Mouse (Mus musculus) MEL (cell line): ENCODE measurements around the gene Gatb. TPM values are rescaled to one million over a fixed set of nuclear protein-coding genes. Genes with fewer than 3 reads are reported as not detected.

Experiments
- DNase-seq: peaks from one replicate; pipeline ENCODE4 v3.0.0; 2011; ENCODE audit warnings: low read depth, low spot score
- H3K27ac ChIP-seq: 2 replicates; pipeline ENCODE4 v1.5.1; 2012; ENCODE audit warnings: low read depth, mild to moderate bottlenecking, control low read depth, low read length, moderate library complexity; ENCODE audit not compliant: control insufficient read depth
- H3K27me3 ChIP-seq, 2 experiments: fragments of 150-350 bp in 1 of 2; sonication (generic) in 1 of 2; 2 replicates each; pipeline ENCODE4 v1.6.1; 2012; ENCODE audit warnings: low read length in 2 of 2, mild to moderate bottlenecking in 2 of 2, improper control_type of control experiment in 1 of 2, moderate library complexity in 1 of 2; ENCODE audit not compliant: insufficient read depth in 2 of 2, control insufficient read depth in 1 of 2
- H3K36me3 ChIP-seq, 2 experiments: 2 replicates each; pipeline ENCODE4 v1.6.1; 2012 to 2014; ENCODE audit warnings: low read length in 2 of 2, improper control_type of control experiment in 1 of 2, inconsistent platforms in 1 of 2, mild to moderate bottlenecking in 1 of 2; ENCODE audit not compliant: insufficient read depth in 2 of 2, control insufficient read depth in 1 of 2
- H3K4me1 ChIP-seq, 2 experiments: fragments of 150-350 bp in 1 of 2; sonication (generic) in 1 of 2; 2 replicates each; pipeline ENCODE4 v1.6.1; 2012; ENCODE audit warnings: low read length in 2 of 2, improper control_type of control experiment in 1 of 2, mild to moderate bottlenecking in 1 of 2; ENCODE audit not compliant: insufficient read depth in 2 of 2, control insufficient read depth in 1 of 2
- H3K4me3 ChIP-seq, 2 experiments: fragments of 150-350 bp in 1 of 2; sonication (generic) in 1 of 2; 2 replicates each; pipeline ENCODE4 v1.5.1; 2012; ENCODE audit warnings: low read depth in 2 of 2, low read length in 2 of 2, mild to moderate bottlenecking in 2 of 2, moderate library complexity in 2 of 2, control low read depth in 1 of 2, improper control_type of control experiment in 1 of 2; ENCODE audit not compliant: control insufficient read depth in 1 of 2, insufficient read depth in 1 of 2
- H3K79me2 ChIP-seq: 2 replicates; pipeline ENCODE4 v1.6.1; 2012; ENCODE audit warnings: mild to moderate bottlenecking, low read length, moderate library complexity; ENCODE audit not compliant: control insufficient read depth, poor library complexity, insufficient read depth
- H3K9ac ChIP-seq: 2 replicates; pipeline ENCODE4 v1.6.1; 2012; ENCODE audit warnings: low read depth, mild to moderate bottlenecking, control low read depth, low read length, moderate library complexity; ENCODE audit not compliant: control insufficient read depth, poor library complexity, severe bottlenecking
- H3K9me3 ChIP-seq: fragments of 150-350 bp; sonication (generic); replicated peaks from 2 replicates; pipeline ENCODE4 v1.6.1; 2012; ENCODE audit warnings: mild to moderate bottlenecking, low read length, improper control_type of control experiment, moderate library complexity; ENCODE audit not compliant: insufficient read depth
- BHLHE40 ChIP-seq: IDR thresholded peaks from 2 replicates; pipeline ENCODE4 v1.6.1; 2012; ENCODE audit warnings: low read depth, mild to moderate bottlenecking, inconsistent platforms, low read length, improper control_type of control experiment, borderline replicate concordance
- CHD1 ChIP-seq: IDR thresholded peaks from 2 replicates; pipeline ENCODE4 v1.6.1; 2012; ENCODE audit warnings: low read depth, mild to moderate bottlenecking, inconsistent platforms, low read length, improper control_type of control experiment
- CHD2 ChIP-seq: IDR thresholded peaks from 2 replicates; pipeline ENCODE4 v1.6.1; 2011; ENCODE audit warnings: low read length, improper control_type of control experiment
- GABPA ChIP-seq: IDR thresholded peaks from 2 replicates; pipeline ENCODE4 v1.6.1; 2012; ENCODE audit warnings: low read depth, mild to moderate bottlenecking, inconsistent platforms, low read length, improper control_type of control experiment, moderate library complexity
- HCFC1 ChIP-seq: IDR thresholded peaks from 2 replicates; pipeline ENCODE4 v1.6.1; 2012; ENCODE audit warnings: low read depth, mild to moderate bottlenecking, inconsistent platforms, low read length, improper control_type of control experiment, moderate library complexity
- MAFK ChIP-seq: IDR thresholded peaks from 2 replicates; pipeline ENCODE4 v1.6.1; 2011; ENCODE audit warnings: low read depth, mild to moderate bottlenecking, low read length, improper control_type of control experiment, borderline replicate concordance
- MAX ChIP-seq: IDR thresholded peaks from 2 replicates; pipeline ENCODE4 v1.6.1; 2011; ENCODE audit warnings: low read length, improper control_type of control experiment
- MAZ ChIP-seq: IDR thresholded peaks from 2 replicates; pipeline ENCODE4 v1.6.1; 2012; ENCODE audit warnings: low read depth, mild to moderate bottlenecking, inconsistent platforms, low read length, improper control_type of control experiment
- MEF2A ChIP-seq: IDR thresholded peaks from 2 replicates; pipeline ENCODE4 v1.6.1; 2014; ENCODE audit warnings: low read depth, mild to moderate bottlenecking, inconsistent platforms, low read length, improper control_type of control experiment; ENCODE audit not compliant: poor library complexity, insufficient replicate concordance, severe bottlenecking; ENCODE audit errors: extremely low read depth
- MYB ChIP-seq: IDR thresholded peaks from 2 replicates; pipeline ENCODE4 v1.6.1; 2011; ENCODE audit warnings: mild to moderate bottlenecking, low read depth, low read length, improper control_type of control experiment
- NRF1 ChIP-seq: IDR thresholded peaks from 2 replicates; pipeline ENCODE4 v1.6.1; 2014; ENCODE audit warnings: low read depth, mild to moderate bottlenecking, inconsistent platforms, low read length, improper control_type of control experiment, moderate library complexity; ENCODE audit not compliant: poor library complexity, insufficient read depth, severe bottlenecking
- POLR2A ChIP-seq, 2 experiments: IDR thresholded peaks; 2 replicates each; pipeline ENCODE4 v1.6.1; 2011 to 2012; ENCODE audit warnings: low read length in 2 of 2, mild to moderate bottlenecking in 2 of 2, control low read depth in 1 of 2, improper control_type of control experiment in 1 of 2, low read depth in 1 of 2, moderate library complexity in 1 of 2; ENCODE audit not compliant: control insufficient read depth in 1 of 2, insufficient read depth in 1 of 2, poor library complexity in 1 of 2
- POLR2AphosphoS2 ChIP-seq: IDR thresholded peaks from 2 replicates; pipeline ENCODE4 v1.6.1; 2011; ENCODE audit warnings: low read length, improper control_type of control experiment
- POLR2AphosphoS5 ChIP-seq: IDR thresholded peaks from 2 replicates; pipeline ENCODE4 v1.6.1; 2012; ENCODE audit warnings: low read depth, borderline replicate concordance, mild to moderate bottlenecking, inconsistent platforms, low read length, moderate library complexity, mixed read lengths
- RAD21 ChIP-seq: IDR thresholded peaks from 2 replicates; pipeline ENCODE4 v1.6.1; 2011; ENCODE audit warnings: mild to moderate bottlenecking, low read depth, low read length, improper control_type of control experiment
- SIN3A ChIP-seq: IDR thresholded peaks from 2 replicates; pipeline ENCODE4 v1.6.1; 2012; ENCODE audit warnings: low read length, improper control_type of control experiment, inconsistent platforms
- SMC3 ChIP-seq: IDR thresholded peaks from 2 replicates; pipeline ENCODE4 v1.6.1; 2011; ENCODE audit warnings: low read depth, low read length, improper control_type of control experiment
- TBP ChIP-seq: IDR thresholded peaks from 2 replicates; pipeline ENCODE4 v1.8.0; 2011; ENCODE audit warnings: low read depth, low read length, improper control_type of control experiment
- TCF12 ChIP-seq: IDR thresholded peaks from 2 replicates; pipeline ENCODE4 v1.6.1; 2014; ENCODE audit warnings: low read depth, mild to moderate bottlenecking, inconsistent platforms, low read length, improper control_type of control experiment, moderate library complexity
- UBTF ChIP-seq: IDR thresholded peaks from 2 replicates; pipeline ENCODE4 v1.6.1; 2012; ENCODE audit warnings: low read depth, mild to moderate bottlenecking, inconsistent platforms, low read length, improper control_type of control experiment, moderate library complexity, borderline replicate concordance; ENCODE audit not compliant: insufficient read depth
- USF2 ChIP-seq, 2 experiments: IDR thresholded peaks; 2 replicates each; pipeline ENCODE4 v1.6.1; 2011 to 2012; ENCODE audit warnings: improper control_type of control experiment in 2 of 2, low read length in 2 of 2, borderline replicate concordance in 1 of 2, inconsistent platforms in 1 of 2, low read depth in 1 of 2, mild to moderate bottlenecking in 1 of 2; ENCODE audit not compliant: insufficient read depth in 1 of 2
- ZC3H11A ChIP-seq: IDR thresholded peaks from 2 replicates; pipeline ENCODE4 v1.6.1; 2012; ENCODE audit warnings: low read depth, mild to moderate bottlenecking, inconsistent platforms, low read length, improper control_type of control experiment
- ZMIZ1 ChIP-seq: IDR thresholded peaks from 2 replicates; pipeline ENCODE4 v1.6.1; 2012; ENCODE audit warnings: low read depth, mild to moderate bottlenecking, inconsistent platforms, low read length, improper control_type of control experiment, moderate library complexity
- ZNF384 ChIP-seq: IDR thresholded peaks from 2 replicates; pipeline ENCODE4 v1.6.1; 2012; ENCODE audit warnings: low read depth, mild to moderate bottlenecking, inconsistent platforms, low read length, improper control_type of control experiment
- polyA plus RNA-seq, 2 experiments: library from polyadenylated mRNA; stranded (reverse) in 1 of 2; unstranded in 1 of 2; fragments of >175 nt in 1 of 2; fragments of >200 nt in 1 of 2; gene quantifications; 2 replicates each; pipeline versions ENCODE4 v1.2.1 to v1.2.4; 2012; ENCODE audit warnings: low replicate concordance in 2 of 2, low read depth in 1 of 2; ENCODE audit not compliant: insufficient read length in 2 of 2, insufficient read depth in 1 of 2, missing spikeins in 1 of 2
- total RNA-seq: library from RNA; depleted of rRNA; stranded (reverse); fragments of 300-350 nt; gene quantifications from 2 replicates; pipeline ENCODE4 v1.2.3, GENCODE M21; 2012

Gene Gatb
- total and polyA plus RNA-seq, 3 experiments = 9.1 to 16.8 TPM; not detected in 1

- no peaks in the 10 kb centered on the region for H3K79me2 ChIP-seq
- DNase-seq = no peak
- no peak overlapping the region for H3K4me3 ChIP-seq
- no peaks in the 10 kb centered on the region for H3K9me3 ChIP-seq
- H3K9ac ChIP-seq = no peak overlapping the region
- H3K4me1 ChIP-seq = no peaks in the 10 kb centered on the region
- H3K27me3 ChIP-seq = peaks cover 0 to 3% of the 10 kb centered on the region in 2 experiments; a peak in 2 of 4 replicates
- no peak overlapping the region for H3K27ac ChIP-seq
- no peaks in the 10 kb centered on the region for H3K36me3 ChIP-seq
- TF ChIP-seq BHLHE40 (no peak), HCFC1 (no peak), POLR2A (IDR thresholded peaks at IDR 0.05; ENCODE audit: control insufficient read depth in 1 of 2, insufficient read depth in 1 of 2, low read depth in 1 of 2, low read length in 2 of 2, poor library complexity in 1 of 2) (no peak), MAZ (no peak), MAFK (no peak)
Measured at GRCm38 (mm10) chr3:85688341-85688740, 114.4 kb downstream of the Gatb start.

GRCm38 (mm10) chr3:85691134-85691533 lies 117.2 kb downstream of the Gatb start:
- Histone ChIP-seq H3K9ac (no peak overlapping the region), H3K36me3 (no peaks in the 10 kb centered on the region), H3K27ac (no peak overlapping the region), H3K79me2 (no peaks in the 10 kb centered on the region), H3K4me1 (no peaks in the 10 kb centered on the region), H3K27me3 (peaks cover 0 to 6% of the 10 kb centered on the region in 2 experiments; a peak in 3 of 4 replicates), H3K4me3 (no peak overlapping the region), H3K9me3 (no peaks in the 10 kb centered on the region)
- DNase-seq = no peak
- TF ChIP-seq UBTF = no peak
- no peak for TF ChIP-seq POLR2AphosphoS5
- TF ChIP-seq NRF1 = no peak
- no peak for TF ChIP-seq CHD1
- no peak for TF ChIP-seq GABPA
- no peak for TF ChIP-seq CHD2
- no peak for TF ChIP-seq RAD21
- no peak for TF ChIP-seq ZC3H11A
- no peak for TF ChIP-seq TCF12

DNA sequence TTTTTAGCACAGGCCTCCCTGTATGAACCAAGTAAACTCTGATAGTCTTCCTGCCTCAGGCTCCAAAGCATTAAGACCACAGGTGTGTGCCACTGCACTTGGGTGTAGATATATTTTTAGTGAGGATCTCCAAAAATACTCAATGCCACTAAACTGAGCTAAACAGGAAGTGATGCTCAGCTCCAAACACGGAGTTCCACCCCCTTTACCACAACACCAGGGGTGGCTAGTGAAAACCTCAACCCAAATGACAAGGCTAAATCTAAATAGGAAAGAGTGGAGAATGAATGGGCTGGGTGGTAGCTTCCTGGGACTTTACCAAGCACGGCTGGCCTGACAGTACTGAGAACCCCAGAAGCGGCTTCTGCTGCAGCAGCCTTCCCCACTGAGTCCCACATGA lies 119.1 kb downstream of the Gatb start:
- Histone ChIP-seq H3K9me3 (no peaks in the 10 kb centered on the region), H3K27ac (no peak overlapping the region), H3K36me3 (no peaks in the 10 kb centered on the region), H3K27me3 (peaks cover 0 to 4% of the 10 kb centered on the region in 2 experiments; a peak in 3 of 4 replicates), H3K79me2 (no peaks in the 10 kb centered on the region), H3K4me1 (no peaks in the 10 kb centered on the region), H3K9ac (no peak overlapping the region), H3K4me3 (no peak overlapping the region)
- no peak for TF ChIP-seq ZMIZ1
- no peak for TF ChIP-seq SIN3A
- TF ChIP-seq MEF2A = no peak
- TF ChIP-seq MAX = no peak
- TF ChIP-seq MAFK = no peak
- TF ChIP-seq BHLHE40 = no peak
- TF ChIP-seq MYB = no peak
- TF ChIP-seq ZNF384 = no peak
- no peak for TF ChIP-seq ZC3H11A
- TF ChIP-seq SMC3 = no peak
- no peak for TF ChIP-seq NRF1
- no peak for TF ChIP-seq USF2 (IDR thresholded peaks at IDR 0.05; ENCODE audit: borderline replicate concordance in 1 of 2, insufficient read depth in 1 of 2, low read depth in 1 of 2, low read length in 2 of 2)
- no peak for TF ChIP-seq MAZ
- no peak for TF ChIP-seq TBP
- no peak for TF ChIP-seq POLR2AphosphoS2
- no peak for TF ChIP-seq POLR2A (IDR thresholded peaks at IDR 0.05; ENCODE audit: control insufficient read depth in 1 of 2, insufficient read depth in 1 of 2, low read depth in 1 of 2, low read length in 2 of 2, poor library complexity in 1 of 2)
- no peak for TF ChIP-seq POLR2AphosphoS5
- no peak for DNase-seq
